Mouse (Mus musculus) ES-CJ7 (cell line): Measurements from ENCODE around the gene F930015N05Rik.

Source experiments
- DNase-seq: peaks from one replicate; pipeline ENCODE4 v3.0.0; 2011; ENCODE audit warnings: low read depth, low spot score

Gene F930015N05Rik

GRCm38 (mm10) chr11:64436412-64436727, at the start of gene F930015N05Rik:
Gene F930015N05Rik (minus strand): TSS chr11:64436653.
- no peak for DNase-seq

GRCm38 (mm10) chr11:64481445-64481844, 45.0 kb upstream of the F930015N05Rik start:
- no peak for DNase-seq

GRCm38 (mm10) chr11:64473679-64474078, 37.2 kb upstream of the F930015N05Rik start:
- DNase-seq, result no peak

GRCm38 (mm10) chr11:64470689-64471088, 34.2 kb upstream of the F930015N05Rik start:
- peak; percentile 44 for DNase-seq

- DNase-seq, result no peak
Measured at GRCm38 (mm10) chr11:64468737-64469136, 32.3 kb upstream of the F930015N05Rik start.

- no peak for DNase-seq
Measured at GRCm38 (mm10) chr11:64461746-64462145, 25.3 kb upstream of the F930015N05Rik start.

GRCm38 (mm10) chr11:64448586-64449315, 12.3 kb upstream of the F930015N05Rik start:
- no peak for DNase-seq

- no peak for DNase-seq
Measured at GRCm38 (mm10) chr11:64445227-64445626, 8.8 kb upstream of the F930015N05Rik start.

GRCm38 (mm10) chr11:64442701-64443100, 6.2 kb upstream of the F930015N05Rik start:
- no peak for DNase-seq

- DNase-seq, result peak; percentile 75
Measured at GRCm38 (mm10) chr11:64442119-64442518, 5.7 kb upstream of the F930015N05Rik start.

- peak; percentile 15 for DNase-seq
Measured at GRCm38 (mm10) chr11:64438909-64439308, 2.5 kb upstream of the F930015N05Rik start.

GRCm38 (mm10) chr11:64437721-64438120, 1.3 kb upstream of the F930015N05Rik start:
- no peak for DNase-seq

GRCm38 (mm10) chr11:64436791-64437298, 392 bp upstream of the F930015N05Rik start:
- no peak for DNase-seq

GRCm38 (mm10) chr11:64435546-64436411, 674 bp downstream of the F930015N05Rik start:
- DNase-seq, result peak; percentile 33

GRCm38 (mm10) chr11:64434611-64435545, 1.6 kb downstream of the F930015N05Rik start, which contains the start of gene Hs3st3a1:
Gene Hs3st3a1 (plus strand): TSS chr11:64435332.
- DNase-seq, result peak; percentile 83

- no peak for DNase-seq
Measured at GRCm38 (mm10) chr11:64418969-64419368, 17.5 kb downstream of the F930015N05Rik start.

GRCm38 (mm10) chr11:64400534-64401093, 35.8 kb downstream of the F930015N05Rik start:
- DNase-seq, result peak; percentile 13

- DNase-seq, result no peak
Measured at GRCm38 (mm10) chr11:64397612-64398011, 38.8 kb downstream of the F930015N05Rik start.

GRCm38 (mm10) chr11:64396949-64397348, 39.5 kb downstream of the F930015N05Rik start:
- no peak for DNase-seq

GRCm38 (mm10) chr11:64396331-64396881, 40.0 kb downstream of the F930015N05Rik start:
- no peak for DNase-seq

- no peak for DNase-seq
Measured at GRCm38 (mm10) chr11:64386333-64386732, 50.1 kb downstream of the F930015N05Rik start.
